Mouse (Mus musculus): ENCODE results near the gene Pus3.
A peak's percentile ranks its signal among the peaks of the same experiment; 100 is the strongest.
"Not testable (repeated sequence)": the region's sequence is repeated elsewhere in the genome, so short reads cannot be mapped to it uniquely, and the experiment has no call there.

The Pus3 gene

GRCm38 (mm10) chr9:35545704-35546103, 12.7 kb upstream of the Pus3 start:
- DNase-seq (ENCODE audit: low spot score in 2 of 2) = no peak

- no peak for DNase-seq (ENCODE audit: low spot score in 2 of 2)
Measured at GRCm38 (mm10) chr9:35546745-35547144, 11.7 kb upstream of the Pus3 start.

GRCm38 (mm10) chr9:35548455-35548854, 9.9 kb upstream of the Pus3 start:
- no peak for DNase-seq (ENCODE audit: low spot score in 2 of 2)

- no peak for DNase-seq (ENCODE audit: low spot score in 2 of 2)
Measured at GRCm38 (mm10) chr9:35556494-35557102, 1.8 kb upstream of the Pus3 start.

- DNase-seq (ENCODE audit: low spot score in 2 of 2) = peak; percentile 70 to 86
Measured at GRCm38 (mm10) chr9:35559009-35559890, 855 bp downstream of the Pus3 start.

- no peak for DNase-seq (ENCODE audit: low spot score in 2 of 2)
Measured at GRCm38 (mm10) chr9:35561076-35561475, 2.7 kb downstream of the Pus3 start.

GRCm38 (mm10) chr9:35561583-35561982, 3.2 kb downstream of the Pus3 start:
- no peak for DNase-seq (ENCODE audit: low spot score in 2 of 2)

GRCm38 (mm10) chr9:35564536-35565240, 6.3 kb downstream of the Pus3 start:
- no peak for DNase-seq (ENCODE audit: low spot score in 2 of 2)

- no peak for DNase-seq (ENCODE audit: low spot score in 2 of 2)
Measured at GRCm38 (mm10) chr9:35567995-35568394, 9.6 kb downstream of the Pus3 start.

- DNase-seq (ENCODE audit: low spot score in 2 of 2) = peak; percentile 83 to 95
Measured at GRCm38 (mm10) chr9:35569571-35570534, 11.5 kb downstream of the Pus3 start, which contains the start of the genes Pate2 and Hyls1. Gene Pate2 (plus strand): TSS chr9:35570284. Gene Hyls1 (minus strand): TSS chr9:35570398.

- no peak for DNase-seq (ENCODE audit: low spot score in 2 of 2)
Measured at GRCm38 (mm10) chr9:35570663-35571062, 12.3 kb downstream of the Pus3 start.

- no peak for DNase-seq (ENCODE audit: low spot score in 2 of 2)
Measured at GRCm38 (mm10) chr9:35574416-35574815, 16.0 kb downstream of the Pus3 start.

GRCm38 (mm10) chr9:35587674-35588073, 29.3 kb downstream of the Pus3 start:
- no peak for DNase-seq (ENCODE audit: low spot score in 2 of 2)

GRCm38 (mm10) chr9:35592903-35593302, 34.5 kb downstream of the Pus3 start:
- DNase-seq (ENCODE audit: low spot score in 2 of 2) = peak in 1 of 2 experiments; percentile 61

GRCm38 (mm10) chr9:35607647-35608405, 49.4 kb downstream of the Pus3 start:
- DNase-seq (ENCODE audit: low spot score in 2 of 2) = peak in 1 of 2 experiments; percentile 15

GRCm38 (mm10) chr9:35611841-35612240, 53.4 kb downstream of the Pus3 start, which contains the start of gene Pate4:
Gene Pate4 (minus strand): TSS chr9:35611941.
- DNase-seq (ENCODE audit: low spot score in 2 of 2) = no peak

GRCm38 (mm10) chr9:35614005-35614404, 55.6 kb downstream of the Pus3 start:
- DNase-seq (ENCODE audit: low spot score in 2 of 2) = no peak

- DNase-seq (ENCODE audit: low spot score in 2 of 2) = not testable (repeated sequence)
Measured at GRCm38 (mm10) chr9:35616784-35617183, 58.4 kb downstream of the Pus3 start.

Data from left cerebral cortex, adult 9 months (tissue).